Mouse (Mus musculus) activated CD4-positive, CD25-positive, alpha-beta regulatory T cell, adult 4 months (primary cell): ENCODE measurements around the gene Bsn. TPM values are rescaled to one million over a fixed set of nuclear protein-coding genes. Genes with fewer than 3 reads are reported as not detected.

ENCODE experiments used
- ATAC-seq: one replicate; pipeline ENCODE4 v1.8.0; 2017
- polyA plus RNA-seq, 2 experiments: library from polyadenylated mRNA; unstranded; fragments of 100-300 nt; shearing (Covaris generic); gene quantifications; one replicate each; pipeline ENCODE4 v1.2.1; 2017

Gene Bsn
- polyA plus RNA-seq = under 1 TPM; 0.33 to 0.73 TPM

DNA sequence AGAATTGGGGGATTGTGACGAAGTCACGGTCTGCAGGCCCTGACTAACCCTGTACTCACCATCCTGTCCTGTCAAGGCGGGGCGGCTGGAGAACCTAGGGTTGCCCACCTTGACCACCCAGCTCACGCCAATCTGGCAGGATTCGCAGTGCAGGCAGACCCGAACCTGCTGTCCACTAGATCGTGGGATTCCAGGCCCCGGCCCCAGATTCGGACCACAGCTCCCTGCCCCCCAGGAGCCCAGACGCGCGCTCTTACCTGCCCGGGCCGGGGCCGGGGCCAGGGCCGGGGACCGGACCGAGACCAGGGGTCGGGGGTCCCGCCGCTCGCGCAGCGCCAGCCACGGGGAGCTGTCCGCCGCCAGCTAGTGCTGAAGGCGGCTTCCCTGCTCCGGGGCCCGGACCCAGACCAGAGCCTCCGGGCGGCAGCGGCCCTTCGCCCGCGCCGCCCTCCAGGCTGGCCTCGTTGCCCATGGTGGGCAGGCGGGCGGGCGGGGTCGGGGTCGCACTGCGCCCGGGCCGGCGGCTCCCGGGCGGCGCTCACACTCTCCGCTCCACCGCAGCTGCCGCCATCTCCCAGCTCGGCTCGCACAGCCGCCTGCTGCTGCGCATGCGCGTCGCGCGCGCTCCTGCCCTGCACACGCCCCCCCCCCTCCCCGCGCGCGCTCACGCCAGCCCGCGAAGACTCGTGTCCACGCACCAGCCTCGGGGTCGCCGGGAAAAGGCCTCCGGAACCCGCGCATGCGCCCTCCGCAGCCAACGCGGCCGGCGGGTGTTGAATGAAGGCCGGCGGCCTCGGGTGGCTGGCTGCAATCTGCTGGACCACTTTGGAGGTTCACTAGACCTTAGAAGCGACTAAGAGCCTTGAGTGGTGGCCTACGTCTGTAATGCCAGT lies at the start of gene Bsn:
TSS of gene Bsn (minus strand) at position 598 of the 893 bp plus-strand sequence.
- ATAC-seq = no peak

DNA sequence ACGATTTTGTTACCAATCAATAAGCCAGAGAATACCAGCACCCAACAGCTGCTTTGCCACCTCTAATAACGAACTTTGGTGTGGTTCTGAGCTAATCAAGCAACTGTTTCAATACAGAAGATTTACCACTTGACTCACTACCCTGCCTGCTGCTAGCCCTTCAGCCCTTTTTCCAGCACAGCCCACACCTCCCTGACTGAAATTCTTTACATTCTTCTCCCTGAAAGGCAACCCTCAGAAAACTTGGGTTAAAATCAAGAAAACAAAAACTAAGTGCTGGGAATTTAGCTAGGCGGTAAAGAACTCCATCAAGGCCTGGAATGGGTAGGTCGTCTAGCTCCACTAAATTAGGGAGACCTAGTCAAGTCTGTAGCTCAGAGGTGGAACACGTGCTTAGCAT lies 49.8 kb upstream of the Bsn start:
- no peak for ATAC-seq

DNA sequence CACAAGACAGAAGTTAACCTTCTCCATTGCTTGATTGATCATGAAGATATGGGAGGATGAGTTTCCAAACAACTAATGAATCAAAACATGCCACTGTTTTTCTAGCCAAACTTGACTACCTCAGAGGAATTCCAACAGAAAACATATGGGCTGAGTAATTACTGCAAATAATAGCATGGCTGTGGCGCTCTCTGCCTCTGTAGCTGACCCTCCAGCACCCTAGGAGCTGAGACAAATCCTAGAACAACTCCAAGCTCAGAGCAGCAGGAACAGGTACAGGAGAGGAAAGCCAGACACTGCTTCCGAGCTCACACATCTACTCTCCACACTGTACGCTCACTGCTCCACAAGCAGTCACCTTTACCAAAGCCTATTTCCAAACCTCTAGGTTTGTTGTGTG lies 48.6 kb upstream of the Bsn start:
- ATAC-seq = no peak

DNA sequence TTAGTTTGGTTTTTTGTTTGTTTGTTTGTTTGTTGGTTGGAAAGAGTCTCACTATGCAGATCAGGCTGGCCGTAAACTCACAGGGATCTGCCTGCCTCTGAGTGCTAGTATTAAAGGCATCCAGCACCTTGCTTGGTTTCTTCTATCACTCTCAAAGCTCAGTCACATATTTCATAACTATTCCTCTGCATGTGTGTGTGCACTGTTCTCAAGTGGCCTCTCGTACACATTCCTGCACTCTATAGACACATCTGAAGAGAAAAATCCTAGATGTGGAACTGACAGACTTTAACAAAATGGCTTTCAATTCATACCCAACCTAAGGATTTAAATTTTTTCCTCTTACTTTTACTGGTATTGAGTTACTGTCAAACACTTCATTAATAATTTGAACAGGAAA lies 48.2 kb upstream of the Bsn start:
- no peak for ATAC-seq

DNA sequence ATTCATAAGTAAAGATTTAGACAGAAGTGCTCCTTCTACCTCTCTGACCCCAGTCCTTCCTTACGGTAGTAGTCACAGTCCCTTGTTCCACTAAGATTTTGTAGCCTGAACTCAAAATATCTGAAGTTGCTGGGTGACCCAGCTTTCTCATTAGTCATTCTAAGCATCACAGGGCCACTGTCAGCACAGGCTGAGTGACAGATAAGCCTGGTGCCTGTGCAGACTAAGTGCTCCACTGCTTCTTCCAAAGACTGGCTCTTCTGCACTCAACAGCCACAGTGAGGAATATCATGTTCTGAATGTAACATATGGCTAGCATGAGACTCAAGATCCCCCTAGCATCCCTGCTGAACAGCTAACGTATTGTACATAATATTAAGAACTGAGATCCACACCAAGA lies 44.5 kb upstream of the Bsn start:
- no peak for ATAC-seq

DNA sequence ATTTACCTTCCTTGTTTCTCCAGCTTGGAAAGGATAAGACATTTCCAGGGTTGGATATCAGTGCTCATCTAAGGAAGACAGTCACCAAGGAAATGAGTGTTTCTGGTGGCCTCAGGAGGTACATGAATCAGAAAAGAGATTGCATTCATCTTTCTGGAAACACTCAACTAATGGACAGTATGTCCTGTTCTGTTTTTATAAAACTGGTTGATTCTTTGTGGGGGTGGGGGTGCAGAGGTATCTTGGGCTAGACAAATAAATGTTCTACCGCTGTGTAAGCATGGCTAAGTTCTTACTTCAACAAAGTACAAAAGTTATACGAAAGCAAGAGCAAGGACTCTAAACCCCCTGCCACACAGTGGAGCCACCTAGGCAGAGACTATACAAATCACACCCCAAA lies 42.7 kb upstream of the Bsn start:
- no peak for ATAC-seq

DNA sequence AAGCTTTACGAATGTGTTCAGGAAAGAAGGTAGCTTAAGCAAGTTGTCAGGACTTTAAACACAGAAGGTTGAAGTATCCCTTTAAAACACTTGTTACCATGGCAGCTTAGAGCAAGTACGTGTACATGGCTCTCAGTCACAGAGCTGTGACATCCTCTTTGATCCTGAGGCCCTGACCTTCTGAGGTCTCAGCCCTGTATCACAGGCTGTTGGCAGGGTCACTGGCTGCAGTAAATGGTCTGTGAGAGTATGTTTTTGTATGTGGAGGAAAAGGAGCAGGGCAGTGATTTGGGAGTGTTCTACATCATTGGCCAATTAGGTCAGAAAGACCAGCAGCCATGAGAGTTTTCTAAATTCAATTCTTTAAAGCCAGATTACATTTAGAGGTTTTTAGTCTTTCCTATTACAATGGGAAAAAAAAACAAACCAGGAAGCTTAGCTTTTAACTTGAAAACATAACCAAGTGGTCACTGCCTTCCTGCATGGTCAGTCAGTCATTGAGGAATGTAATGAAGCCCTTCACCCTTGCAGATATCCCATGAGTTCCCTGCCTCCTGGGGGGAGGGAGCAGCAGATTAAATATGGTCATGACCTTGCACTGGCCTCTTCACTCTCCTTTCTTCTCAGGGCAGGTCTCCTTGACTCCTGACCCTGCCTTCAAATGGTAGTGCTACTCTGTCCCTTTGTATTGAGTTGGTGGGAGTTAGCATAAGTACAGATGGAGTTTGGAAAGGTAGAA lies 37.9 kb upstream of the Bsn start:
- ATAC-seq = no peak

DNA sequence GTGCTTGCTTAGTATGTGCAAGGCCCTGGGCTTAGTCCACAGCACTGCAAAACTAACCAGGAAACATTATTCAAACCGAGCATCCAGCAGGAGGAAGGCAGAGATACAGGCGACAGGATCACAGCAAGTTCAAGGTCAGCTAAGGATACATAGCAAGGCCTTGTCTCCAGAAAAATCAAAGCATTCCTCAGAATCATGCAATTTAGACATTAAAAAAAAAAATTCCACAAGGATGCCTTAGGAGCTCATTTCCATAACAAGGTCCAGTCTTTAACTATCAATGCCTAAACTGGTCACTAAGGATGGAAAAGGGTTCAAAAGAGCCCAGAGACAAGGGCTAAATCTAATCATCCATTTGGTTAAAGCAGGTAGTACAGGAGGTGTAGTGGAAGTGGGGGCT lies 35.0 kb upstream of the Bsn start:
- no peak for ATAC-seq

DNA sequence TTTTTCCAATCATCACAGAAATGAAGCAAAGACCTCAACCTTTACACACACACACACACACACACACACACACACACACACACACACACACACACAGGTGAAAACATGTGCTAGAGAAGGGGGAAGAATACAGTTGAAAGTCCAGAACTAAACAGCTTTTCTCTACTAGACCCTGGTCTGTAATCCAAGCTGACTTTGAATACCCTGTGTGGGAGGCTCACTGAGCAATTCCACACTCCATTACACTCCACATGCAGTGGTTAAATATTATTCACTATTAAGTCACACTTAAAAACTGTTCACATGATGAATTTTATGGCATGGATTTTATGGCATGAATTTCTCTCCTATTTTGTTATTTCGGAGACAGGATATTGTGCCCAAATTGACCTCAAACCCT lies 33.4 kb upstream of the Bsn start:
- no peak for ATAC-seq

DNA sequence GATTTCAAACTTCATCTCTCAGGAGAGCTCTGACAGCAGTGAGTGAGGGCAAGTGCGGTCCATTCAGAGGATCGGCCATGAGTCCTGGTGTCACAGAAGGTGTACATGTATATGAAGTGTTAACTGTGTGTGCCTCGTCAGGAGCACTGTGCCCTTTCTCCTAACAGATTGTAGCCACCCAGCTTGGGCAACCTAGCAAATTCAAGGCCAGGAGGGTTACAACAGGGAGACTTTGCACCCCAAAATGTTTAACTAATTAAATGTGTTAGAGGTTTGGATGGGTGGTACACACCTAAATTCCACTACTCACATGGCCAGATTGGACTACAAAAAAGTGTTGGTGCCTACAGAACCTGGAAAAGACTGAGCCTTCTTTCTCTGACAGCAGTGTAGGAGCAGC lies 31.4 kb upstream of the Bsn start:
- no peak for ATAC-seq

DNA sequence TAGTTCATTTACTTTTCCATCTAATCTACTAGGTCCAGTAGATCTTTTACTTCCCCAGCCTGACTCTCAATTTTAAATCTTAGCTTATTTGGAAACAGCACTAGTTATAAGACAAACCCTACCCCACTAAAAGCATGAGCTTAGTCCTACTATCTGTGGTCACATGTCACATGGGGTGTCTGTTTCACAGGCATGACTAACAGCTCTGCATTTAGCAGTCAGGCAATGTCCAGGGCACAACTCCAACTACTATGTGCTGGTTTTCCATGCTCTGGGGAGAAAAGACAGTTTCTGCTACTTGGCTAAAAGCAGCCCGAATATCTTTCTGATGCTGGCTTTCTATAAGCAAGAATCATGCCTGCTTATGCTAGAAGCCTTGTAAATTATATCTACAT lies 30.2 kb upstream of the Bsn start:
- ATAC-seq = no peak

DNA sequence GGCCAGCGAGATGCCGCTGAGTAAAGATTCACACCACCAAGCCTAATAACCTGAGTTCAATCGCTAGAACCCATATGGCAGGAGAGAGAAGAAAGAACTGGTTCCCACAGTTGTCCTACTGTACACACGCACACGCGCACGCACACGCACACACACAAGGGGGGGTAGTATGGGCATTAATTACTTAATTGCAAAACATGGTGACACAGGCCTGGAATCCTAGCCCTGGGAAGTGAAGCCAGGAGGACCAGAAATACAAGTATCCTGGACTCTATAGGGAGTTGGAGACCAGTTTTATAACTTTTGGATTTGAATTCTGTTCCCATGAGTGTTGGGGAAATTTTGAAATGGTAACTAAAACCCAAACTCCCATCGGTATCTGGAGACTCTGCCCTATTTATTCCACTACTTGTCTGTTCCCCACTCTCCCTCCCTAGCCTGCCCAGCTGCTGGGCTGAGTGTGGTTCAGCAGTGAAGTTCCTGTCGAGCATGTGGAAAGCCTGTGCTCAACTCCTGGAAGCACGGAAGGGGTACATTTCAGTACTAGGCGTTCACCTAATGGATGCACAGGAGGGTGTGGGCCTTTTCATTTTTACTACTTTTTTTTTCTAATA lies 29.7 kb upstream of the Bsn start:
- no peak for ATAC-seq

DNA sequence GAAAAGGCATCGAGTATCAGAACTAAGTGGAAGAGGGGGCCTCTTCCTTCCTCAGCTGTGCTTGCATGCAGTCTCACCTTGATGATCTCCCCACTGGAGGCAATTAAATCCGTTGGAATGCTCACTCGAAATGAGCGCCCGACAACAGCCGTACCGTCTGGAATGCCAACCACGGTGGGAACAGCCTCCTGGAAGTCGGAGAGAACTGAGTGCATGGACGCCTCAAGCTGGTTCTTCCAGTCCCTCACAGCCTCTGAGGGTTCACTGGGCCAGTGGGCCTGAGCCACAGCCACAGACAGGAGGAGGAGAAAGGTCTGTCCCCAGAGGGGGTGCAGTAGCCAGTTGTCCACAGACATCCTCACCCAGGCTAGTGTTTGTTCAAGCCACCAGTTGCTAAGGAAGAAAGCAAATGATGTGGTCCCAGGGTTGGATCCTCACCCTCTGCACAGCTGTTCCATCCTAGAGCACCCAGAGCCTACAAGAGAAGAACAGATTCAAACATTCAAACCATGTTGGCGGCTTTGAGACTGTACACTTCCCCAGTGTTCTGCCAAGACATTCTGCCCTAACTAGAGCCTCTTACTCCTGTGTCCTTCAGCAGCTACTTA lies 27.9 kb upstream of the Bsn start:
- no peak for ATAC-seq

DNA sequence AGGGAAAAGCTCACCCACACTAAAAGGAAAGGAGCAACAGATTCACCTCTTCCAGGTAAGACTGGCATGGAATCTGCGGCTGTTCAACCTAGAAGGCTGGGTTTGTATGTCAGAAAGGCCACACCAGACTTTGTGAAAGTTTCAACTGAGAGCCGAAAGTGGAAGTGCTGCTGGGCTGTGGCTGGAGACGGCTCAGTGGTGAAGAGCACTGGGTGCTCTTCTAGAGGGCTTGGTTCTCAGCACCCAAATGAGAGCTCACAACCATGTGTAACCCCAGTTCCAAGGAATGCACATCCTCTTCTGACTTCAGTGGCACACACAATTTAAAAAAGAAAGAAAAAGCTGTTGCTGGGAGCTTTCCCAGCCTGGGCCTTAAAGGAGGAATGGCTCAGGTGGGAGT lies 27.2 kb upstream of the Bsn start:
- ATAC-seq = no peak

DNA sequence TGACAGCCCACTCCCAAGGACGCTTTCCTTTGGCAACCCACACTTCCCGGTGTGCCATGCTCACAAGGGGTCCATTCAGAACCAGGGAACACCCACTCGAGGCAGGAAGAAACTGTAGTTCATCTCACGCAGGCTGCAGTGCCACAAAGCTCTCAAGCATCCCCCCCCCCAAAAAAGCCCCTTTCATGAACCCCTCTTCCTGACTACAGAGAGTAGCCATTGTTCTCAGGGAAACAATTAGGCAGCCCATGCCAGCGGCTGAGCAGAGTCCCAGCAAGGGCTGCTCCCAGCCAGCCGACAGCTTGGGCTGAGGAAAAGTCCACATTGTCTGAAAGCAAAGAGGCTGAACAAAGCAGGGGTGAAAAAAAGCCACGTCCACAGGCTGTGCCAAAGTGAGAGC lies 22.9 kb upstream of the Bsn start:
- no peak for ATAC-seq

DNA sequence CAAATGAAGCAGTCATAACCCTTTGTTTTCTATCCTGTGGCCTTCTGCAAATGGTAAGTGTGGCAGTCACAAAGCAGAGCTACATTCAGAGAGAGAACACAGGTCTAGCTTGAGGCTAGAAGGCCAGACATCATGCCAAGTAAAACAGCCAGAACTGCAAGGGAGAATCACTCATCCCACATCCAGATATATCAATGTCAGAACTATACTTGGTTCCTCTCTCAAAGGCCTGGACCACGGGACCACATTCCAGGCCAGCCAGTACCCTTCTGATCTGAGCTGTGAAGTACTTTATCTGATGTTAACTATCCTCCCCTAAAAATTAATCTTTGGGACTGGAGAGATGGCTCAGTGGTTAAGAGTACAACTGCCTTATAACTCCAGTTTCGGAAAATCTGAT lies 22.2 kb upstream of the Bsn start:
- no peak for ATAC-seq

DNA sequence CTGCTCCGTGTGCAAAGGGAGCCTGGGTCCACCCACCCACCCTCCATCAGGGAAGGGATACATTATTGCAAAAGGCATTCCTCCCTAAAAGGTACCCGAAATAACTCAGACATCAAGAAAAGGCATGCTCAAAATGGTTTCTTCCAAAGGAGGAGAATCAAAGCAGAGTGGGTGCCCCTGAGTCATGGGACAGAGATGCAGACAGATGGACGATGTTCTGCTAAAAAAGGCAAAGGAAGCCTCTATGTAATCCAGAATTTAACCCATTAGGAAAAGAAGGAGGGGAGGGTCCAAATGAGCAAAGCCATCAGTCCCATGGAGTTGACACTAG lies 15.4 kb upstream of the Bsn start:
- no peak for ATAC-seq

DNA sequence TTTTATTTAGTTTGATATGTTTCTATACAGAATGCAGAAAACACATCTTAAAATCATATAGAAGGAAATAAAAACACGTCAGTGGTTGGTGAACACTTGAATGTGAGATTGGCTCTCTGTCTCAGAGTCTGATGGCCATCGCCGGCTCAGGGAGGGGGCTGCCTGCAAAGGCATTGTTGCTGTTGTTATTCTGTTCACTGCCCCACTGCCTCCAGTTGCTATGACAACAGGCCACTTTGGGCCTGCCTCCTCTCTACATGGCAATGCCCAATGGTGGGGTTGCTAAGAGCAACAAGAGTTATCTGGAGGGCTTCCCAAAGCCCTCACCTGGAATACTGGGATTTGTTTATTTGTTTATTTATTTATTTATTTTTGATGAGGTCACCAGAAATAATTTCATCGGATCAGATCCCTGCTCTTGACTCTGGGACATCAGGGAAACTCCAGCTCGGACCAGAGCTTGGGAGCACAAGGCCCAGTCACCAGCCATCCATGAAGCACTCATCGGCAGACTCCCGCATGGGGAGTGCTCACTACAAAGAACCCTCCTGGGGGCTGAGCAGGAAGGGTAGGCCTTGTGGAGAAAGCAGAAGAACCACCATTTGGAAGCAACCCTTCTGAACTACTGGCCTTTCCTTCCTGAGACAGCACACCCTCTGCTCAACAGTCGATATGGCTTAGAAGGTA lies 14.8 kb upstream of the Bsn start:
- ATAC-seq = no peak

DNA sequence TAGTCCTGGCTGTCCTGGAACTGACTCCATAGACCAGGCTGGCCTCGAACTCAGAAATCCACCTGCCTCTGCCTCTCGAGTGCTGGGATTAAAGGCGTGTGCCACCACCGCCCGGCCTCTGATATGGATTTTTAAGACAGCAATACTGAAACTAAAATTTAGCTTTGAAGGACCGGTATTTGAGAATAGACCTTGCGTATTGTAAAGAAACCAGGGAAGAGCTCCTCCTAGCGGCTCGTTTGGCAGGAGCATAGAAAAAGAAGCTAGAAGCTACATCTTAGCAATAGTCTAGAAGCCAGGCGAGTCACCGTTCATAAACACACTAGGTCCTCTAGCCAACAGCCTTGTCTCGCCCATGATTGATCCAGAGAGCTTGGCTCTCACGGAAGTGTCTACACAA lies 12.8 kb upstream of the Bsn start:
- peak; percentile 33 for ATAC-seq

DNA sequence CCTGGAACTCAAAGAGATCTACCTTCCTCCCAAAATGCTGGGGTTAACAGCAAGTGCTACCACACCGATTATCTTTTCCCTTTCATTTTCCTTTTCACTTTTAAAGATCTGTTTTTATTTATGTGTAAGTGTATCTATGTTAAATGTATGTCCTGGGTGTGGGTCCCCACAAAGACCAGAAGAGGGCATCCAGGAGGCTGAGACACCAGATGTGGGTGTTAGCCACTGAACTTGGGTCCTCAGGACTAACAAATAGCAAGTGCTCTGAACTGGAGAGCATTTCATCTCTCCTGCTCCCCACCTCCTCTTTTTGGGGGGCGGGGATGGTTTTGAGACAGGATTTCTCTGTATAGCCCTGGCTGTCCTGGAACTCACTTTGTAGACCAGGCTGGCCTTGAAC lies 12.0 kb upstream of the Bsn start:
- ATAC-seq = no peak

DNA sequence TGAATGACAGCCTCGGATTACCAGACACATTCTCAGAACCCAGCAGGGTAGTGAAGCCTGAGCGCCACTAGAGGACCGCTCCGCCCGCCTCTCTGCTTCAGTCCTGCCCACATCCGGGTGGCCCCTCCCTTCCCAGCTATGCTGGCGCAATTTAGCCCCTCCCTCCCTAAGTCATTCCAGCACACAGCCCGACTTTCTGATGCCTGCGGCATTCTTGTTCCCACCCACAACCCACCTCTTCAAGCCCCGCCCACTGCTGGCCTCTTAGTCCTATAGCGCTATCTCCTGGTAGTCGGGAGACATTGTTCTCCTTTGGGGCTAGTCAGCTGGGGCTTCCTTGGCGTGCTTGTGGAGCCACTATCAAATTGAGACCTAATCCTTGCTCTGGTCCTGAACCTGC lies 11.0 kb upstream of the Bsn start:
- peak; percentile 95 for ATAC-seq

DNA sequence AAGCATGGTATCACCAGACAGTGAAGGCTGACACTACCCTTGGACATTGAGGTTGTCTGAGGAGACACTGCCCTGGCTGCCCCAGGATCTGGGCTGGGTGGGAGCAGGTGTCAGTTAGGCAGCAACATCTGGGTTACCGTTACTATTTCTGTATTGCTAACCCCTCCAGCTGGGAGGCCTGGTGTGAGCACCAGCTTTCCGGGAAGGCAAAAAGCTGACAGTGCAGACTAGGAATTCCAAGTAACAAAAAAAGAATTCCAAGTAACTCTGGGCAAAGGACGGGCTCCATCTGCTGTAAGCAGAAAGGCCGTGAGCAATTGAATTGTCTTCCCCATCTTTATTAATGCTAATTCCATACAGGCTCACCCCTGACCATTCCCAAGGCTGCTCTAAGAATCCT lies 8.4 kb upstream of the Bsn start:
- ATAC-seq = no peak
